Mouse (Mus musculus): Measurements from ENCODE around the gene Ubash3b. TPM values are rescaled to one million over a fixed set of nuclear protein-coding genes. Genes with fewer than 3 reads are reported as not detected.

Ubash3b gene
- polyA plus RNA-seq, 1 experiment, result 39.3 TPM

- TF ChIP-seq POLR2A (IDR thresholded peaks at IDR 0.05; ENCODE audit: borderline replicate concordance, insufficient read depth, low read length) (no peak), CTCF (IDR thresholded peaks at IDR 0.05; ENCODE audit: borderline replicate concordance, insufficient read depth, low read depth, low read length) (no peak)
- Histone ChIP-seq H3K27me3 (ENCODE audit: control insufficient read depth, insufficient read depth, low read length) (no peaks in the 10 kb centered on the region), H3K4me1 (ENCODE audit: control insufficient read depth, insufficient read depth, low read length) (peaks cover 41% of the 10 kb centered on the region), H3K4me3 (replicated peaks; ENCODE audit: insufficient read depth, low read depth, low read length) (no peak overlapping the region), H3K27ac (ENCODE audit: insufficient read depth, low read length) (no peak overlapping the region; the same call in 1 of the 2 replicates)
- 34% methylated on average over 7 of the region's 7 CpGs for WGBS
- peak; percentile 49 to 54 for DNase-seq
These were observed 43.4 kb downstream of the Ubash3b start for GRCm38 (mm10) chr9:41118065-41118464.

DNA sequence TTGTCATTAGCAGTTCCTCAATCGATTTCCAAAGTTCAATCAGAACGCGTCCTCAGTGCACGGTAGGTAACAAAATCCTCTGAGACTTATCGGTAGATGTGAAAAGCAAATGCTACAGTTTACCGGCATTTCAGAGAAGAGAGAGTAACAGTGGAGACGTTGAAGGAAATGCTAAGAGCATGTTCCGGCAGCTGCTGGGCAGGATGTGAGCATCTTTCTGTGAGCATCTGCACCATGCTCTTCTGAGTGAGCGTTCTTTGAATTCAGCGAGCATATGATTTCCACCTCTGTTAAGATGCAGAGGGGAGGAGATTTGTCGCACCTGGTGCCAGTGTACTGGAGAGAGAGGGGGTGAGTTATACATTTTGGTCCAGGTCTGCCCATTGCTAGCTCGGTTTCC lies 45.4 kb downstream of the Ubash3b start:
- TF ChIP-seq CTCF (IDR thresholded peaks at IDR 0.05; ENCODE audit: borderline replicate concordance, insufficient read depth, low read depth, low read length) (no peak), POLR2A (IDR thresholded peaks at IDR 0.05; ENCODE audit: borderline replicate concordance, insufficient read depth, low read length) (no peak)
- H3K4me1 ChIP-seq (ENCODE audit: control insufficient read depth, insufficient read depth, low read length), result peaks cover 24% of the 10 kb centered on the region
- no peak overlapping the region for H3K27ac ChIP-seq (ENCODE audit: insufficient read depth, low read length)
- H3K27me3 ChIP-seq (ENCODE audit: control insufficient read depth, insufficient read depth, low read length), result no peaks in the 10 kb centered on the region
- WGBS, result 91% methylated on average over 12 of the region's 12 CpGs
- H3K4me3 ChIP-seq (replicated peaks; ENCODE audit: insufficient read depth, low read depth, low read length), result no peak overlapping the region
- no peak for DNase-seq

- TF ChIP-seq POLR2A (IDR thresholded peaks at IDR 0.05; ENCODE audit: borderline replicate concordance, insufficient read depth, low read length), result no peak
- TF ChIP-seq CTCF (IDR thresholded peaks at IDR 0.05; ENCODE audit: borderline replicate concordance, insufficient read depth, low read depth, low read length), result no peak
- DNase-seq, result no peak
- Histone ChIP-seq H3K4me3 (replicated peaks; ENCODE audit: insufficient read depth, low read depth, low read length) (no peak overlapping the region), H3K27ac (ENCODE audit: insufficient read depth, low read length) (no peak overlapping the region), H3K4me1 (ENCODE audit: control insufficient read depth, insufficient read depth, low read length) (peaks cover 23% of the 10 kb centered on the region), H3K27me3 (ENCODE audit: control insufficient read depth, insufficient read depth, low read length) (no peaks in the 10 kb centered on the region)
- WGBS, result 93% methylated on average over 9 of the region's 9 CpGs
These were observed 47.1 kb downstream of the Ubash3b start for GRCm38 (mm10) chr9:41114367-41114766.

DNA sequence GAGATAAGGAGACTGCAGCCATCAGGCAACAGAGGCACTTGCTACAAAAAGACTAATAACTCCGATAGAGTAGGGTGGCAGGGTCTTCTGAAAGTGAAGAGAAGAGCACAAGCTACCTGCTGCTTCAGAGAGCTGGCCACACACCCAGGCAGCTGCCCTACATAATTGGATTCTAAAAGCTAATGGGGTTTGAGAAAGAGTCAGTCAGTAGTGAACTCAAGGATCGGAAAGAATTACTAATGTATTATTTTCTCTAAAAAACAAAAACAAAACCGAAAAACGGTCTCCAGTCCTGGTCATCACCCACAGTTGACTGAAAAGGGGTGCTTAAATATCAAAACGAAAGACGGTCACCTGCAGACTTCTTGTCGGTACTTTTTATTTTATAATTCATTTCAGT lies 51.7 kb downstream of the Ubash3b start:
- no peak overlapping the region for H3K4me3 ChIP-seq (replicated peaks; ENCODE audit: insufficient read depth, low read depth, low read length)
- TF ChIP-seq POLR2A (IDR thresholded peaks at IDR 0.05; ENCODE audit: borderline replicate concordance, insufficient read depth, low read length) (no peak), CTCF (IDR thresholded peaks at IDR 0.05; ENCODE audit: borderline replicate concordance, insufficient read depth, low read depth, low read length) (no peak)
- no peaks in the 10 kb centered on the region for H3K27me3 ChIP-seq (ENCODE audit: control insufficient read depth, insufficient read depth, low read length)
- 78% methylated on average over 7 of the region's 7 CpGs for WGBS
- H3K27ac ChIP-seq (ENCODE audit: insufficient read depth, low read length), result no peak overlapping the region; the same call in 1 of the 2 replicates
- no peak for DNase-seq
- peaks cover 48% of the 10 kb centered on the region for H3K4me1 ChIP-seq (ENCODE audit: control insufficient read depth, insufficient read depth, low read length)

- H3K27me3 ChIP-seq (ENCODE audit: control insufficient read depth, insufficient read depth, low read length), result no peaks in the 10 kb centered on the region
- H3K4me1 ChIP-seq (ENCODE audit: control insufficient read depth, insufficient read depth, low read length), result peaks cover 48% of the 10 kb centered on the region
- WGBS, result 6% methylated on average over 14 of the region's 14 CpGs
- no peak overlapping the region for H3K4me3 ChIP-seq (replicated peaks; ENCODE audit: insufficient read depth, low read depth, low read length)
- DNase-seq, result peak; percentile 74 to 83
- TF ChIP-seq POLR2A (IDR thresholded peaks at IDR 0.05; ENCODE audit: borderline replicate concordance, insufficient read depth, low read length), result no peak
- no peak for TF ChIP-seq CTCF (IDR thresholded peaks at IDR 0.05; ENCODE audit: borderline replicate concordance, insufficient read depth, low read depth, low read length)
- H3K27ac ChIP-seq (ENCODE audit: insufficient read depth, low read length), result peak overlapping the region; percentile 81
These were observed 52.9 kb downstream of the Ubash3b start for GRCm38 (mm10) chr9:41108324-41109180.

DNA sequence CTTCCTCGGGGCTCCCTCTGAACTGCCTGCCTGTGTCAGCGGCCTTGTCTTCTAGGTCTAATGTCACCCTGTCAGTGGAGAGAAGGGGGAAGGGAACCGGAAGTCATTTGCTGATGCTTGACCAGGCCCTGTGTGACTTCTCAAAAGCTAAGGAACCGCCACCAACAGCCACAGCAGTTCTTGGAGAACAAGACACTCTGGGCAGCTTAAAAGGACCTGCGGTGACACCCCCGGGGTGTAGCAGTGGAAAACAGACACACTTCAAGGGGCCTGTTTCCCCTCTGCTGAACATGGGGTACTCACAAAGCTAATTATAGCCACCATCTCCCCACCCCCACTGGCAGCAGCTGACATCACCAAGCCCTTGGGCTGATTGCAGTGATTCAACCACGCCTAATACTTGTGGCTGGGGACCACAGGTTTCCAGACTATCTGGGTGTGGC lies 56.3 kb downstream of the Ubash3b start:
- H3K27ac ChIP-seq (ENCODE audit: insufficient read depth, low read length), result peak overlapping the region; percentile 35; the same call in 1 of the 2 replicates
- peaks cover 52% of the 10 kb centered on the region for H3K4me1 ChIP-seq (ENCODE audit: control insufficient read depth, insufficient read depth, low read length)
- 59% methylated on average over 7 of the region's 7 CpGs for WGBS
- H3K27me3 ChIP-seq (ENCODE audit: control insufficient read depth, insufficient read depth, low read length), result no peaks in the 10 kb centered on the region
- no peak for DNase-seq
- no peak for TF ChIP-seq POLR2A (IDR thresholded peaks at IDR 0.05; ENCODE audit: borderline replicate concordance, insufficient read depth, low read length)
- TF ChIP-seq CTCF (IDR thresholded peaks at IDR 0.05; ENCODE audit: borderline replicate concordance, insufficient read depth, low read depth, low read length), result no peak
- no peak overlapping the region for H3K4me3 ChIP-seq (replicated peaks; ENCODE audit: insufficient read depth, low read depth, low read length)

DNA sequence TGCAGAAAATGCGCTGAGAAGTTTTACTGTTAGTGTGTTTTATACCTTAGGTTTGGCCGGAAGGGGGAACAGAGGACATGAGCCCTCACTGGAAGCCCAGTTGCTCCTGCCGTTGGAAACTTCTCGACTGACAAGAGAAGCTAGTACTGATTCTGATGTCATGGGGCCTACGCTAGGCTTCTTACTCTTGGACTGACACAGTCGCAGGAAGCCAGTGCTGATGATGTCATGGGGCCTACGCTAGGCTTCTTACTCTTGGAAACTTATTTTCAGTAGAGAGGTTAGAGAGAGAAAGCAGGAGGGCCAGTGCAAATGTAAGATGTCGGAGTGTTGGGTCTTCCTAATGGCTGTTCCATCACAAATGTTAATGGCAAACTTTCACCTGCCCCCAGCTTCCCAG lies 57.8 kb downstream of the Ubash3b start:
- Histone ChIP-seq H3K27ac (ENCODE audit: insufficient read depth, low read length) (no peak overlapping the region), H3K4me1 (ENCODE audit: control insufficient read depth, insufficient read depth, low read length) (peaks cover 44% of the 10 kb centered on the region), H3K27me3 (ENCODE audit: control insufficient read depth, insufficient read depth, low read length) (no peaks in the 10 kb centered on the region), H3K4me3 (replicated peaks; ENCODE audit: insufficient read depth, low read depth, low read length) (no peak overlapping the region)
- WGBS, result 97% methylated on average over 8 of the region's 8 CpGs
- no peak for DNase-seq
- no peak for TF ChIP-seq CTCF (IDR thresholded peaks at IDR 0.05; ENCODE audit: borderline replicate concordance, insufficient read depth, low read depth, low read length)
- TF ChIP-seq POLR2A (IDR thresholded peaks at IDR 0.05; ENCODE audit: borderline replicate concordance, insufficient read depth, low read length), result no peak

- H3K27ac ChIP-seq (ENCODE audit: insufficient read depth, low read length), result no peak overlapping the region
- peaks cover 35% of the 10 kb centered on the region for H3K4me1 ChIP-seq (ENCODE audit: control insufficient read depth, insufficient read depth, low read length)
- no peak overlapping the region for H3K4me3 ChIP-seq (replicated peaks; ENCODE audit: insufficient read depth, low read depth, low read length)
- WGBS, result 81% methylated on average over 10 of the region's 10 CpGs
- TF ChIP-seq POLR2A (IDR thresholded peaks at IDR 0.05; ENCODE audit: borderline replicate concordance, insufficient read depth, low read length) (no peak), CTCF (IDR thresholded peaks at IDR 0.05; ENCODE audit: borderline replicate concordance, insufficient read depth, low read depth, low read length) (no peak)
- H3K27me3 ChIP-seq (ENCODE audit: control insufficient read depth, insufficient read depth, low read length), result no peaks in the 10 kb centered on the region
- no peak for DNase-seq
These were observed 58.9 kb downstream of the Ubash3b start for GRCm38 (mm10) chr9:41102613-41103012.
